Mouse (Mus musculus) thymus, postnatal 0 days (tissue): ENCODE results near the gene Vmn1r213. TPM values are rescaled to one million over a fixed set of nuclear protein-coding genes. Genes with fewer than 3 reads are reported as not detected.

Source experiments
- DNase-seq: peaks from one replicate; pipeline ENCODE4 v3.0.0-alpha.2; 2015; ENCODE audit warnings: low spot score
- polyA plus RNA-seq: library from polyadenylated mRNA; unstranded; fragments of >200 nt; fragmentation: Nextera tagmentation; extraction: Ambion mirVana; gene quantifications from 2 replicates; pipeline ENCODE4 v1.2.1, GENCODE M21; 2015

The Vmn1r213 gene
- polyA plus RNA-seq, result not detected in 2 replicates

DNA sequence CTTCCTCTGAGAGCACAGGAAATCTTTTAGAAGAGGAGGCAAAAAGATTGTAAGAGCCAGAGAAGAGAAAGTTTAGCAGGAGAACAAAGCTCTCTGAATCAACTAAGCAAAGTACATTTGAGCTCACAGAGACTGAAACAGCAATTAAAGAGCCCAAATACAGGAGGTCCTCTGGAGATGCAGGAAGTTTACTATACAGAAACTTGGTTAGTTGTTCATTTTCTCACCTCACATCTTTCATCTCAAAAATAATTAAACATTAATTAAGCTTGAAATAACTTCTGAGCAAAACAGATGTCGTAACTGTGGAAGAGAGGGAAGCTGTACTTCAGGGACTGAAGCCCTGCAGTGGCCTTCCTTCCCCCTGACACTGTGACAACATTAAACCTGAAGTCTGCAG is at the start of gene Vmn1r213:
Gene Vmn1r213, plus strand, starts transcription at position 301 of the 400 bp plus-strand sequence.
- no peak for DNase-seq

DNA sequence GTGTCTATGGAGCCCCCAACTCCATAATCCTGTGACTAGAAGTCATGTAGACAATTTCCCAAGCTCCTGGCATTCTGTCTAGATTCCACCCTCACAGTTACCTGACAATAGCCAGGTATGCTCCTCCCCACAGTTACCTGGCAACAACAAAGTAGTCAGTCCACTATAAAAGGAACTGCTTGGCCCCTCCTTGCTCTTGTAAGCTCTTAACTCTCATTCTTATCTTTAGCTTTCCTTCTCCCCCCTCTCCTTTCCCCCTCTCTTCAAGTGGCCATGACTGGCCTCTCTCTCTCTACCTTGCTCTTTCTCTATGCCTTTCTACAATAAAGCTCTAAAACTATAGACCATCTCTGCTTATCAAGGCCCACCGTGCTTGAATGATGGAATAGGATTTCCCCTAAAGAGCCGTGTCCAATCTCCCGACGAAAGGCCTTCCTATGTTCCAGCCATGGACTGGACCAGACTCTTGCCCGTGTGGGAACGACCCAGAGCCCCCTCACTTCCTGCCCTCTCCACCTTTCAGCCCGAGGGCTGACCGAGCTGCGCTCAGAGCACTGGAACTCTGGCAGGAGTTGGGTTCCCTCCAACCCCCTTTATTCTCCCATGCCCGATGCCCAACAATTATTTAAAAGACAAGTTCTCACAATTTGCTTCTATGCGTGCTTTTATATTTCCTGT is 17.1 kb upstream of the Vmn1r213 start:
- DNase-seq, result no peak

DNA sequence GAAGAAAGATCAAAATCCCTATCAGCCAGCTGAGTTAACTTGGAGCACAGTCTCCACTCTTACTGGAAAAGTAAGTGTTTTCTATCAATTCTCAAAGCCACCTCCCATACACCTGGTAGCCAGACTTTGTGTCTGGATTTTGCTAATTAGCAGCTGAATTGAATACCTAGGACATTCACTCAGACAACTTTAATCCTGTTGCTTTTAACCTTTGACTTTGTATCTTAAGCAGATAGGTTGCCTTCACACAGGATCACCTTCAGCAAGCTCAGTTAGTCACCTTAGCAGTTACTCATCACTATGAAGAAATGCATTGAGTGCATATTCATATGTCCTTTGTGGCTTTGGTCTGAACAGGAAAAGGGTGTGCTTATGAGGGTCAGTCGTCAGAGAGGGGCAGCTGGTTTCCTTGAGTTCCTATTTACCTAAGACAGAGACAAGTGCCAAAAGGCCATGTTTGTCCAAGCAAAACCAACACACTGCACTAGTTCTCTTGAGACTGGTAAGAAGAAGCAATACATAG is 15.2 kb upstream of the Vmn1r213 start:
- no peak for DNase-seq

DNA sequence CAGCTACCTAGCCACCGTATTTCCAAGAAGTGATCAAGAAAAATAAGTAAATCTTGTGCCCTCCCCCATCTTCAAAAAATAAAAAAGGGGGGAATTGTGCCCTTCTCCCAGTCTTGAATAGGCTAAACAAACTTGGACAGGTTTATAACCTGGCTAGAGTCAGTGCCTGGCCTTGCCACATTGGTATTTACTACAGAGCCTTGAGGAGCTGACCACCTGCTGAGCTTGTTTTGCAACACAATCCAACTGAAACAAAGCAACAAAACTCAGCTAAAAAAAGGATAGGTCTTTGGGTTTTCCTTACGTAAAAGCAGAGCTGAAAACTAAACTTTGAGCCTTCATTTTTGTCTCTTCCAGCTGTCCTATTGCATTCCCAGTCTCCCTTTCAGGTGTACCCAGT is 14.7 kb upstream of the Vmn1r213 start:
- no peak for DNase-seq

DNA sequence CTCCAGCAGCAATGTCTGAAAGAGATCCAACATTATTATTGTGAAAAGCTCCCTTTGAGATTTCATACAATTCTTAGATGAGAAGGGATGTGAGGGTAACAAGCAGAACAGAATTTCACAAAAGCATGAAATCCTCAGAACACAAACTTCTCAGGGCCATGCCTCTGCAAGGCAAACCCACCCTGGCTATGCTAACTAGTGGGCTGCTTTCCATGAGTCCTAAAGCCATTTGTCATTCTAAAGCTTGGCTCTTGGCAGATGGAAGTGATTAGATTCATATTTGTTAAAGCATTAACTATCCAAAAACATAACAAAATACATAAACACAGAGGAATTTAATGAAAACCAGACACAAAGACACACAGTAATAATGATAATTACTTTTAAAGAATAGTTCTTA is 10.7 kb downstream of the Vmn1r213 start:
- no peak for DNase-seq

DNA sequence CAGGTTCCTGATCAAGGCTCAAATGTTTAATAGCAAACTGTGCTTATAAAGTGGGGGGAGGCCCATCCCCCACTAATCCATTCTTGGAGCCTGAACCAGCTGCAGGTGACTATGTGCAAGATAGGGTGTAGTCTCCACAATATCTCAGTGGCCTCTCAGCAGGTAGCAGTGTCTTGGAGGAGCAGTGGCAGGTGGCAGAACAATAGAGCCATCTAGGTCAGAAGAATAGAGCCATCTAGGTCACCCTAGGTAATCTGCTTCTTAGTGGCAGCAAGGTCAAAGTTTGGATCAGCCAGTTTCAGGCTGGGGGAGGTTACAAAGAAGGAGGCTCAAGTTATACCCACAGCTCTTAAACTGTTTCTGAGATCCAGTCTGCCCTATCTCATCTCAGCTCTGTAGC is 17.4 kb downstream of the Vmn1r213 start:
- no peak for DNase-seq

DNA sequence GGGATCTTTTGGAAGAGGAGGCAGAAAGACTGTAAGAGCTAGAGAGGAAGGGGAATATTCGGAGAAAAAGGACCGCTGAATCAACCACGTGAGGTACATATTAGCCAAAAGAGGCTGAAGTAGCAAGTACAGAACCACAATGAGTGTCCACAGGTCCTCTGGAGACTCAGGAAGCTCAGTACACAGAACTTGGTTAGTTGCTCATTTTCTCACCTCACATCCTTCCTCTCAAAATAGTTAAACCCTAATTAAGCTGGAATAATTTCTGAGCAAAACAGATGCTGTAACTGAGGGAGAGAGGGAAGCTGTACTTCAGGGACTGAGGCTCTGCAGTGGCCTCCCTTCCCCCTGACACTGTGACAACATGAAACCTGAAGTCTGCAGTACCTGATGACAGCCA is 22.7 kb downstream of the Vmn1r213 start, which contains the start of gene Vmn1r214:
Gene Vmn1r214, plus strand, starts transcription at position 301 of the 400 bp plus-strand sequence.
- DNase-seq, result no peak

DNA sequence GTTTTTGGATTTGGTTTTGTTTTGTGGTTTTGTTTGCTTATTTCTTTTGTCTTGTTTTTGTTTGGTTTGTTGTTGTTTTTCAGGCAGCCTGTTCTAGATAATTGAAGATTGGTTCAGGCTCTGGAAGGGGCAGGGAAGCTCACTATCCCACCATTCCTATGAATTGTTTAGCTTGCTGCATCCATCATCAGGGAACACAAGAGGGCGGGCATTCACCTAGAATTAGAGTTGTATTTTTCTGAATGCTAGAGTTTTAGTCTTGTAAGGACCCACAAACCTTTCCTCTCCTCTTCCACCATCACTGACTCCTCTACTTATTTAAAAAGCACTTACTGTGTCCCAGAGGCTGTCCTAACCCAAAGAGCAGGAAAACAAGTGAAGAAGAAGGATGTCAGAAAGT is 50.3 kb downstream of the Vmn1r213 start:
- no peak for DNase-seq

Other genes with a start within 250 kb of the Vmn1r213 start
- gene Vmn1r208, start 230.3 kb upstream of the Vmn1r213 start, polyA plus RNA-seq, result not detected in 2 replicates
- not detected in 2 replicates for gene Vmn1r209, start 198.0 kb upstream of the Vmn1r213 start, polyA plus RNA-seq
- gene Vmn1r210, start 176.3 kb upstream of the Vmn1r213 start, polyA plus RNA-seq, result not detected in 2 replicates
- gene Vmn1r211, start 150.1 kb upstream of the Vmn1r213 start, polyA plus RNA-seq, result not detected in 2 replicates
- not detected in 2 replicates for gene Vmn1r212, start 123.5 kb upstream of the Vmn1r213 start, polyA plus RNA-seq
- not detected in 2 replicates for gene Vmn1r214, start 22.8 kb downstream of the Vmn1r213 start, polyA plus RNA-seq
- not detected in 2 replicates for gene Vmn1r215, start 60.4 kb downstream of the Vmn1r213 start, polyA plus RNA-seq
- not detected in 2 replicates for gene Vmn1r217, start 110.6 kb downstream of the Vmn1r213 start, polyA plus RNA-seq
- not detected in 2 replicates for gene Vmn1r218, start 125.5 kb downstream of the Vmn1r213 start, polyA plus RNA-seq
- not detected in 2 replicates for gene Vmn1r219, start 151.7 kb downstream of the Vmn1r213 start, polyA plus RNA-seq
- not detected in 2 replicates for gene Vmn1r220, start 180.3 kb downstream of the Vmn1r213 start, polyA plus RNA-seq
- not detected in 2 replicates for gene Vmn1r221, start 206.5 kb downstream of the Vmn1r213 start, polyA plus RNA-seq
- not detected in 2 replicates for gene Vmn1r222, start 228.3 kb downstream of the Vmn1r213 start, polyA plus RNA-seq
- gene Vmn1r223, start 239.5 kb downstream of the Vmn1r213 start, polyA plus RNA-seq, result not detected in 2 replicates